Mouse (Mus musculus): ENCODE results near the gene Arl11. TPM values are rescaled to one million over a fixed set of nuclear protein-coding genes. Genes with fewer than 3 reads are reported as not detected.

Arl11 gene
- polyA plus RNA-seq, 1 experiment from 2014 or later: 0.73 TPM

- no peak overlapping the region for H3K27ac ChIP-seq (ENCODE audit: low read depth, low read length)
- WGBS (ENCODE audit: insufficient replicate concordance): 79% methylated on average over 10 of the region's 10 CpGs
- no peak overlapping the region for H3K4me3 ChIP-seq (ENCODE audit: low read depth, low read length)
- no peak overlapping the region for H3K4me2 ChIP-seq
- H3K9me3 ChIP-seq (replicated peaks; ENCODE audit: control insufficient read depth, low read length): no peaks in the 10 kb centered on the region
- H3K4me1 ChIP-seq (ENCODE audit: control insufficient read depth, insufficient read depth, low read length): no peaks in the 10 kb centered on the region
- H3K9ac ChIP-seq (ENCODE audit: low read depth, low read length): no peak overlapping the region
- ATAC-seq (replicated peaks; ENCODE audit: insufficient number of reproducible peaks, low FRiP score, low TSS enrichment): no peak
- no peaks in the 10 kb centered on the region for H3K36me3 ChIP-seq (ENCODE audit: control insufficient read depth, insufficient read depth, low read length)
- no peaks in the 10 kb centered on the region for H3K27me3 ChIP-seq (ENCODE audit: control insufficient read depth, insufficient read depth, low read length)
Observed at GRCm38 (mm10) chr14:61346827-61347698, 37.5 kb downstream of the Arl11 start.

- WGBS (ENCODE audit: insufficient replicate concordance): 78% methylated on average over 4 of the region's 4 CpGs
- H3K36me3 ChIP-seq (ENCODE audit: control insufficient read depth, insufficient read depth, low read length): no peaks in the 10 kb centered on the region
- H3K9ac ChIP-seq (ENCODE audit: low read depth, low read length): no peak overlapping the region
- no peak for ATAC-seq (replicated peaks; ENCODE audit: insufficient number of reproducible peaks, low FRiP score, low TSS enrichment)
- H3K4me3 ChIP-seq (ENCODE audit: low read depth, low read length): no peak overlapping the region
- no peaks in the 10 kb centered on the region for H3K9me3 ChIP-seq (replicated peaks; ENCODE audit: control insufficient read depth, low read length)
- H3K4me2 ChIP-seq: no peak overlapping the region
- H3K27ac ChIP-seq (ENCODE audit: low read depth, low read length): no peak overlapping the region
- no peaks in the 10 kb centered on the region for H3K4me1 ChIP-seq (ENCODE audit: control insufficient read depth, insufficient read depth, low read length)
- H3K27me3 ChIP-seq (ENCODE audit: control insufficient read depth, insufficient read depth, low read length): no peaks in the 10 kb centered on the region
Observed at GRCm38 (mm10) chr14:61349876-61350275, 40.3 kb downstream of the Arl11 start.

GRCm38 (mm10) chr14:61350808-61351207 lies 41.3 kb downstream of the Arl11 start:
- no peak overlapping the region for H3K27ac ChIP-seq (ENCODE audit: low read depth, low read length)
- H3K9me3 ChIP-seq (replicated peaks; ENCODE audit: control insufficient read depth, low read length): no peaks in the 10 kb centered on the region
- no peak for ATAC-seq (replicated peaks; ENCODE audit: insufficient number of reproducible peaks, low FRiP score, low TSS enrichment)
- no peaks in the 10 kb centered on the region for H3K4me1 ChIP-seq (ENCODE audit: control insufficient read depth, insufficient read depth, low read length)
- no peaks in the 10 kb centered on the region for H3K36me3 ChIP-seq (ENCODE audit: control insufficient read depth, insufficient read depth, low read length)
- H3K4me2 ChIP-seq: no peak overlapping the region
- 47% methylated on average over 6 of the region's 6 CpGs for WGBS (ENCODE audit: insufficient replicate concordance)
- no peak overlapping the region for H3K9ac ChIP-seq (ENCODE audit: low read depth, low read length)
- no peaks in the 10 kb centered on the region for H3K27me3 ChIP-seq (ENCODE audit: control insufficient read depth, insufficient read depth, low read length)
- H3K4me3 ChIP-seq (ENCODE audit: low read depth, low read length): no peak overlapping the region

- Histone ChIP-seq H3K4me1 (ENCODE audit: control insufficient read depth, insufficient read depth, low read length) (no peaks in the 10 kb centered on the region), H3K36me3 (ENCODE audit: control insufficient read depth, insufficient read depth, low read length) (no peaks in the 10 kb centered on the region), H3K9ac (ENCODE audit: low read depth, low read length) (no peak overlapping the region), H3K9me3 (replicated peaks; ENCODE audit: control insufficient read depth, low read length) (no peaks in the 10 kb centered on the region), H3K4me2 (no peak overlapping the region), H3K27me3 (ENCODE audit: control insufficient read depth, insufficient read depth, low read length) (no peaks in the 10 kb centered on the region), H3K27ac (ENCODE audit: low read depth, low read length) (no peak overlapping the region), H3K4me3 (ENCODE audit: low read depth, low read length) (no peak overlapping the region)
- no peak for ATAC-seq (replicated peaks; ENCODE audit: insufficient number of reproducible peaks, low FRiP score, low TSS enrichment)
- WGBS (ENCODE audit: insufficient replicate concordance): 51% methylated on average over 10 of the region's 10 CpGs
Observed at GRCm38 (mm10) chr14:61354251-61355235, 45.0 kb downstream of the Arl11 start.

- peak within 1 kb of the TSS; percentile 71 for H3K4me2 ChIP-seq
- H3K27ac ChIP-seq (ENCODE audit: low read depth, low read length): peak within 1 kb of the TSS; percentile 64
- no peaks in the 10 kb centered on the region for H3K4me1 ChIP-seq (ENCODE audit: control insufficient read depth, insufficient read depth, low read length)
- H3K36me3 ChIP-seq (ENCODE audit: control insufficient read depth, insufficient read depth, low read length): no peaks in the 10 kb centered on the region
- peak within 1 kb of the TSS; percentile 83 for H3K9ac ChIP-seq (ENCODE audit: low read depth, low read length)
- H3K9me3 ChIP-seq (replicated peaks; ENCODE audit: control insufficient read depth, low read length): no peaks in the 10 kb centered on the region
- H3K4me3 ChIP-seq (ENCODE audit: low read depth, low read length): peak within 1 kb of the TSS; percentile 67
- under 1% methylated on average over 40 of the region's 40 CpGs for WGBS (ENCODE audit: insufficient replicate concordance)
- ATAC-seq (replicated peaks; ENCODE audit: insufficient number of reproducible peaks, low FRiP score, low TSS enrichment): peak; percentile 90
- no peaks in the 10 kb centered on the region for H3K27me3 ChIP-seq (ENCODE audit: control insufficient read depth, insufficient read depth, low read length)
Observed at GRCm38 (mm10) chr14:61360131-61360980, 50.8 kb downstream of the Arl11 start, which contains the start of gene Ebpl. TSS of gene Ebpl (minus strand) at chr14:61360439.

- no peak overlapping the region; the same call in 1 of the 2 replicates for H3K9ac ChIP-seq (ENCODE audit: low read depth, low read length)
- no peaks in the 10 kb centered on the region for H3K4me1 ChIP-seq (ENCODE audit: control insufficient read depth, insufficient read depth, low read length)
Observed at GRCm38 (mm10) chr14:61360981-61361511, 51.5 kb downstream of the Arl11 start.

More at GRCm38 (mm10) chr14:61360981-61361511, 51.5 kb downstream of the Arl11 start:
- Histone ChIP-seq H3K4me2 (peak overlapping the region; percentile 71), H3K27me3 (ENCODE audit: control insufficient read depth, insufficient read depth, low read length) (no peaks in the 10 kb centered on the region), H3K36me3 (ENCODE audit: control insufficient read depth, insufficient read depth, low read length) (no peaks in the 10 kb centered on the region), H3K9me3 (replicated peaks; ENCODE audit: control insufficient read depth, low read length) (no peaks in the 10 kb centered on the region), H3K27ac (ENCODE audit: low read depth, low read length) (no peak overlapping the region), H3K4me3 (ENCODE audit: low read depth, low read length) (peak overlapping the region; percentile 67; the same call in 1 of the 2 replicates)
- ATAC-seq (replicated peaks; ENCODE audit: insufficient number of reproducible peaks, low FRiP score, low TSS enrichment): no peak
- WGBS (ENCODE audit: insufficient replicate concordance): 58% methylated on average over 3 of the region's 3 CpGs

Measured in heart, embryonic 11.5 days (tissue).